Mouse (Mus musculus) embryo, embryonic 9.5 days (tissue): ENCODE measurements around the gene Stc2.

Experiments used
- DNase-seq: peaks from one replicate; pipeline ENCODE4 v3.0.0-alpha.2; 2017; ENCODE audit errors: extremely low spot score

The Stc2 gene

GRCm38 (mm10) chr11:31369648-31370286 is at the start of gene Stc2:
Stc2 (minus strand) TSS chr11:31370074.
- DNase-seq, result peak; percentile 86

DNA sequence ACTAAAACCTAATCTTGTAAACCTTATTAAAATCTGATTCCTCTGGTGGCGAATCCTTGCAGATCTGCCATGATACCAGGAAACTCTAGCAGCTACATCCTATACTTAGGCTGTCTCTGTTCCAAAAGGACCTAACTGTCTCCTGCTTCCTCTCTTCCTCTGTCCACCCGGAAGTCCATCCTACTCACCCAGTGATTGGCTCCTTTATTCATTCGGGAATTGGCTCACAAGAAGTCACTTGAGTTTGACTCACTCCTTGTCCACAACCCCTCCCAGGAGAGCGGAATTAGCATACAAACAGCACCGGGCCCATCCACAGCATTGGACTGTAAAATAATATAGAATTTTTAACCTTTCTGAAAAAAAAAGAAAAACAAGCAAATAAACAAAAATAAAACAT is 47.2 kb upstream of the Stc2 start:
- no peak for DNase-seq

GRCm38 (mm10) chr11:31412376-31412775 is 42.5 kb upstream of the Stc2 start:
- no peak for DNase-seq

GRCm38 (mm10) chr11:31406736-31407135 is 36.9 kb upstream of the Stc2 start:
- DNase-seq, result no peak

DNA sequence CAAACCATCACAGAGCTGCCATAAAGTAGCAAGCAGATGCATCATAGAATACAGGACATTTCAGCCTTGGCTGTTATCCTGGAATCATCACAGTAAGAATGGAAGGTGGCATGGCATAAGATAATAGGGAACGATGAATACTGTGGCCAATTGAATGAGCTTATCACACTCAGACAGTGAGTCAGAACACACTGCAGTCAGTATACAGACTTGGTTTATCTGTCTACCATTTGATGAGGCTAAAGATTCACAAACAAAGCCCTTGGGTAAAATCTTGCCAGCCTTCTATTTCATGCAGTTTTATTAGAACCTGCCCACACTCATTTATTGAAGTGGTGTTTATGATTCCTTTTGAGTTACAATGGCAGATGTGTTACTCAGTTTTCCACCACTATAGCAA is 33.2 kb upstream of the Stc2 start:
- DNase-seq, result no peak

GRCm38 (mm10) chr11:31398604-31399003 is 28.7 kb upstream of the Stc2 start:
- DNase-seq, result no peak

GRCm38 (mm10) chr11:31396638-31397417 is 27.0 kb upstream of the Stc2 start:
- no peak for DNase-seq

DNA sequence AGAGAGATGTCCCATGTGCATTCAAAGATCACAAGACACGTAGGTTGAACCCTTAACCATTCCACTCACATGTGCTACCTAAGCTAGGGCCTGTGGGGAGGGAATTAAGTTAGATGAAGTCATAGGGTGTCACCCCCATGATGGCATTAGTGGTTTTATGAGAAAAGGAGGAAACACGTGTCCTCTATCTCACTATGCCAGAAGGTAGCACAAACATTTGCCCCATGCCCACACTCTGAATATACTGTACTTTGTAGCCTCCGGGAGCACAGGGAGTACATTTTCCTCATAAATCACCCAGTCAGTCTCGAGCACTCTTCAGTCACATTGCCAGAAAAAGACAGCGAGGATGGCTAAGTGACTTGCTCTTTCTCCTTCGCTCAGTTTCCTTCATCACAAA is 24.2 kb upstream of the Stc2 start:
- DNase-seq, result no peak

GRCm38 (mm10) chr11:31392340-31392739 is 22.5 kb upstream of the Stc2 start:
- DNase-seq, result no peak

DNA sequence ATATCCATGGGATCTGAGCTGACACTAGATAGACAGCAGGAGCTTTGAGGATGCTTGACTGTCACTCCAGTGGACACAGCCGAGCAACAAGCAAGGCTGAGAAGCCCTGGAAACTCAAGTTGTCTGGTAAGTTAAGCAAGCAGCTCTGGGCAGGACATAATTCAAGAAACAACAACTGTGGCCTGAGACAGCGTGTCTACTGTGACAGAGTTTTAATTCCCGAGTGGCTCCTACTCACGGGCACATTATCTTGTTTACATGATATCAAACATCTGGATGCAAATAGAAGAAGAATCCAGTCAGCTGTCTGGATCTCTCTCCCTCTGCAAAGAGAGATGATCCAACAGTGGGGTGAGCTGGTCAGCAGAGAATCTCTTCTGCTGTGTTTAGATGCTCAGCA is 19.0 kb upstream of the Stc2 start:
- DNase-seq, result no peak

- DNase-seq, result no peak
These were observed 17.7 kb upstream of the Stc2 start for GRCm38 (mm10) chr11:31387526-31387925.

DNA sequence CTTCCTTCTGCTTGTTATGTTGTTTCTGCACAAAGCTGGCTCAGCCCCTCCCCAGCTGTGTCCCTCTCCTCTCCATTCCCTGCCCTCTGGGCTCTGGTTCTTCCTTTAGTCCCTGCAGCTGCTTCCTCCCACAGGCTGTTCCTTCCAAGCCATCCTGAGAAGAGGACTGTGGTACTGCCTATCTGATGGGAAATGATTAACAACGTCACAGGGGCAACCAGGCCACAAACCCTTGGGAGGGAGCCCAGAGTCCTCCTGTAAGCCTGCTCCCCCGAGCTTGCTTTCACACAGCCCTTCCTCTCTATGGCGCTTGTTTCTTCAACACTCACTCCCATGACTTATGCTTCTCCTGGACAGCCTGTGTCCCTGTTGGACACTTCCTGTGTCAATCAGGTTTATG is 16.7 kb upstream of the Stc2 start:
- no peak for DNase-seq

- no peak for DNase-seq
These were observed 14.1 kb upstream of the Stc2 start for GRCm38 (mm10) chr11:31383968-31384367.

DNA sequence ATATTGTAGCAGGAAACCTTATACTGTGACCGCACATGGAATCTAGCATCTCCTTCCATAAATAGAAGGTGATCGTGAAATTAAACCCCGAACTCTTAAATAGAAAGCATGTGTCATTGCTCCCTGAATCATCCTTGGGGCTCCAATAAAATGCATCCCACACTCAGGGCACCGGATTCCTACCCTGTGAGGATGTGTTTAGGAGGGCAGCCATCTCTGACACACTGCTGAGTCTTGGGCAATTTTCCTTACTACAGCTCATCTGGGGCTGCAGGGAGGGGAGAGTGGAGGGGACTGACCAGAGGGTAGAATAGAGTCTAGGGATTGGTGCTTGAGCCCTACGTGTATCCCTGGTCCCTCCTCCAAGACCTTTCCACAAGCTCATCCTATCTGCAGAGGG is 12.3 kb upstream of the Stc2 start:
- no peak for DNase-seq

- DNase-seq, result peak; percentile 56
These were observed 3.6 kb upstream of the Stc2 start for GRCm38 (mm10) chr11:31373438-31373837.

DNA sequence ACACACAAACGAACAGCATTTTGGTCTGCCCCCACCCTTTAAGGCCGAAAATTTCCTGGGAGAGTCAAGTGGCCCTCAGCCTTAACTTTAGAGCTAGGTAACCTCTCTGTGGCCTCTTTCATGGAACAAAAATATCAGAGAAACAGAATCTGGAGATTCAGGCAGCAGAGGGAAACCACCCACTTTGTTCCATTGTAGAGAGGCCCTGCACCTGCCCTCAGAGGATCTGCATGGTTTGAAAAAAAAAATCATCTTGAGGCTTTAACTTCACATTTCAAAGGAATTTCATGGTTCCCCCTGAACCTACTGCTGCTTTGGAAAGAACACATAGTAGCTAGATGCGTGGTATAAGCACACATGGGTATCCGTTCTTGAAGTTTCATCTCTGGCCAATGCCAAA is 2.3 kb upstream of the Stc2 start:
- no peak for DNase-seq

DNA sequence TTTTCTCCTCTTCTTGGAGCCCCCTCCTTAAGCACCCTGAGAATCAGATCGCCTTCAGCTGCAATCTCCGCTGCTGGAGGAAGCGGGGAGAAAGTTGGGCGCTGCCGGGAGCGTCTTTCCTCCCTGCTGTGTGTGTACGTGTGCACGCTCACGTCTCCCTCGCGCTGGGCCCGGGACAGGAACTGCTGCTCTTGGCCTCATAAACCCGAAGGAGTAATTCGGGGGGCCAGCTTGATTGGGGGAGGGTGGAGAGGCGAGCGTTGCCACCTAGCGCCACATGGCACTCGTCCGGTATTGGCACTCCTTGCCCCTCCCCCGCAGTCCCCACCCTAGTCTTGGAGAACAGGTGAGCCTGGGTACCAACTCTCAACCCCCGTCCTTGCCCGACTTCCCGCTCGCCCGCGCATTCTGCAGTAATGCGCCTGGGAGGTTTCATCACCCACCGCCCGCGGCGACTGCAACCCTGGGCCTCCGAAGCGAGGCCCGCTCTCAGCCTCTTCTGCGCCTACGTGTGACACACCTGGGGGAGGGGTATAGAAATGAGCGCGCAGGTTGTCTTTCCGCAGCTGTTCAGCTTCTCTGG is 1.5 kb upstream of the Stc2 start:
- peak; percentile 22 for DNase-seq

- DNase-seq, result peak; percentile 19
These were observed 759 bp upstream of the Stc2 start for GRCm38 (mm10) chr11:31370436-31371230.

DNA sequence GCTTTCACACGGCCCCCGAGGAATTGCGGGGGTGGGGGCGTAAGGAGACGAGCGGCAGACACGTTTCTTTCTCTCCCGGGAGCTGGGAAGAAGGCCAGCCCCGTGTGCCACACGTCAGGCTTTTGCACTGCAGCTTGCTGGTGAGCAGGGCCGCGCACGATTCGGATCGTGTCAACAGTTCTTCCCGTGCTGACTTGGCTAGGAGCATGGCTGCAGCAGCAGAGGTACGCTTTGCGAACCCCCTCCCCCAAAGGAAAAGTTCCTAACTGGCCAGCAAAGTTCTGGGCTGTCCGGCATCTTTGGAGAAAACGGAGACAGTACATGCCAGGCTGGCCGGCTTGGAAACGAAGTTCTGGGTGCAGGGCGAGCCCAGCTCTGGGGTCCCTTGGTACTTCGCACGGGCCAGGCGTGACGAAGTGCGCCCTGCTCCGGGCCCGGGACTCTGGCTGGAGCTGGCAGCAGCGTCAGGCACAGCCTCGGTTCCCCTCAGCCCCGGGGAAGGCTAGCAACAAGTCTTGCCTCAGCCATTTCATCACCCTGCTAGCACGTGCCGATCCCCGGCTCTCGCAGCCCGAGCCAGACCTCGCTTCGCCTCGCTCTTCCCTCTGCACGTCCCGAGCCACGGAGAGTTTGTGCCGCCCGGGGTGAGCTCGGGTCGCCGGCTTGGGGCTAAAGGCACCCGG is 768 bp downstream of the Stc2 start:
- DNase-seq, result peak; percentile 82

- DNase-seq, result no peak
These were observed 1.5 kb downstream of the Stc2 start for GRCm38 (mm10) chr11:31368252-31368964.

- no peak for DNase-seq
These were observed 3.0 kb downstream of the Stc2 start for GRCm38 (mm10) chr11:31366827-31367226.
